Mouse (Mus musculus) lung, postnatal 0 days (tissue): Measurements from ENCODE around the gene 1700109H08Rik.

Source experiments
- CTCF ChIP-seq: IDR thresholded peaks from 2 replicates; pipeline ENCODE4 v1.5.1; 2016; ENCODE audit warnings: antibody characterized with exemption, mild to moderate bottlenecking
- EP300 ChIP-seq: IDR thresholded peaks from 2 replicates; pipeline ENCODE4 v1.6.1; 2016; ENCODE audit warnings: antibody characterized with exemption, mild to moderate bottlenecking, control low read depth

GRCm38 (mm10) chr5:3527041-3527691, 44.2 kb upstream of the 1700109H08Rik start:
- TF ChIP-seq EP300 (no peak), CTCF (no peak)
